Mouse (Mus musculus) intestine, postnatal 0 days (tissue): Measurements from ENCODE around the gene Mpped1. TPM values are rescaled to one million over a fixed set of nuclear protein-coding genes. Genes with fewer than 3 reads are reported as not detected.

Source experiments
- ATAC-seq: fragments of 200-750 bp; cut with Nextera tagmentation; 2 replicates; pipeline ENCODE4 v1.8.0; 2017; ENCODE audit warnings: mild to moderate bottlenecking, moderate TSS enrichment, moderate library complexity
- H3K27ac ChIP-seq: fragments of 300-500 bp; sonication (generic); 2 replicates; pipeline ENCODE4 v1.5.1; 2014; ENCODE audit warnings: mild to moderate bottlenecking, low read depth, low read length, moderate library complexity
- H3K27me3 ChIP-seq: fragments of 300-500 bp; sonication (generic); replicated peaks from 2 replicates; pipeline ENCODE4 v1.6.1; 2014; ENCODE audit warnings: low read length, mixed read lengths; ENCODE audit not compliant: control insufficient read depth, insufficient read depth
- H3K36me3 ChIP-seq: fragments of 300-500 bp; sonication (generic); 2 replicates; pipeline ENCODE4 v1.6.1; 2014; ENCODE audit warnings: mild to moderate bottlenecking, moderate library complexity; ENCODE audit not compliant: control insufficient read depth, insufficient read depth
- H3K4me1 ChIP-seq: fragments of 300-500 bp; sonication (generic); replicated peaks from 2 replicates; pipeline ENCODE4 v1.6.1; 2014; ENCODE audit warnings: antibody characterized with exemption, low read length, mixed read lengths; ENCODE audit not compliant: control insufficient read depth, insufficient read depth
- H3K4me2 ChIP-seq: fragments of 300-500 bp; sonication (generic); replicated peaks from 2 replicates; pipeline ENCODE4 v1.6.1; 2014; ENCODE audit warnings: low read depth, mild to moderate bottlenecking, moderate library complexity
- H3K4me3 ChIP-seq: fragments of 300-500 bp; sonication (generic); 2 replicates; pipeline ENCODE4 v1.5.1; 2014; ENCODE audit warnings: low read depth, low read length
- H3K9ac ChIP-seq: fragments of 300-500 bp; sonication (generic); 2 replicates; pipeline ENCODE4 v1.6.1; 2014; ENCODE audit warnings: mild to moderate bottlenecking, low read depth, low read length
- H3K9me3 ChIP-seq: fragments of 300-500 bp; sonication (generic); 2 replicates; pipeline ENCODE4 v1.6.1; 2016; ENCODE audit warnings: mixed run types; ENCODE audit not compliant: control insufficient read depth
- CTCF ChIP-seq: sonication (generic); IDR thresholded peaks from 2 replicates; pipeline ENCODE4 v1.5.1; 2016; ENCODE audit warnings: low read depth, mild to moderate bottlenecking, control low read depth, antibody characterized with exemption, moderate library complexity
- WGBS: fragments of 180-500 bp; shearing (Covaris S2); extraction: QIAGEN DNeasy Blood & Tissue Kit; methylation state at CpG from one replicate; pipeline ENCODE4 v1.1.7; 2014; 5-methylcytosine and 5-hydroxymethylcytosine counted together
- polyA plus RNA-seq: library from polyadenylated mRNA; unstranded; fragments of >200 nt; fragmentation: Nextera tagmentation; extraction: Ambion mirVana; gene quantifications from 2 replicates; pipeline ENCODE4 v1.2.1, GENCODE M21; 2015

Gene Mpped1
- polyA plus RNA-seq, 1 experiment from 2014 or later: 0.16 TPM

DNA sequence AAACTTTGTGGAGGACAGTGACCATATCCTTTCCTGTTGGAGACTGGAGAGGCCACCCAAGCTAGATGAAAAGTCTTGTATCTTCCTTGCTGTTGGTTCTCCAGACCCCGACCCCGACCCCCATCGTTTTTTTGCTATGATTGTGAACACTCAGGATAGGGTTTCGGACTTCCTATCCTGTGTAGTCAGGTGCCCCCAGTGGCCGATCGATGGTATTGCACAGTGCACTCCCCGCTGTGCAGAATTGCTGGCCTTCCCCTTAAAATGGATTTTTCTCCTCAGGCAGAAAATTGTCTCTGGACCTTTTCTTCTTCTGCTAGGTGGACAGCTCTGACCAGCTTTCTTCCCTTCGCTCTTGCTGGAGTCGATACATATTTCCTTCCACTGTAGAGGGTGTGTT is 22.5 kb upstream of the Mpped1 start:
- peak; percentile 77 for TF ChIP-seq CTCF
- WGBS: 21% methylated on average over 9 of the region's 9 CpGs
- Histone ChIP-seq H3K4me1 (no peaks in the 10 kb centered on the region), H3K9ac (no peak overlapping the region), H3K4me2 (no peak overlapping the region), H3K27ac (no peak overlapping the region), H3K9me3 (no peaks in the 10 kb centered on the region), H3K27me3 (0 out of 2 replicates have a peak, but pooled peaks cover 2% of the 10 kb centered on the region), H3K36me3 (no peaks in the 10 kb centered on the region), H3K4me3 (no peak overlapping the region)
- ATAC-seq: no peak

GRCm38 (mm10) chr15:83758958-83759357 is 20.3 kb upstream of the Mpped1 start:
- no peaks in the 10 kb centered on the region for H3K36me3 ChIP-seq
- WGBS: 16% methylated on average over 4 of the region's 4 CpGs
- no peak overlapping the region for H3K9ac ChIP-seq
- no peaks in the 10 kb centered on the region for H3K4me1 ChIP-seq
- no peak overlapping the region for H3K27ac ChIP-seq
- H3K4me2 ChIP-seq: no peak overlapping the region
- 0 out of 2 replicates have a peak, but pooled peaks cover 2% of the 10 kb centered on the region for H3K27me3 ChIP-seq
- no peak overlapping the region for H3K4me3 ChIP-seq
- no peaks in the 10 kb centered on the region for H3K9me3 ChIP-seq
- no peak for ATAC-seq
- TF ChIP-seq CTCF: peak; percentile 72

- Histone ChIP-seq H3K9ac (no peak overlapping the region), H3K9me3 (no peaks in the 10 kb centered on the region), H3K4me1 (no peaks in the 10 kb centered on the region), H3K4me2 (no peak overlapping the region), H3K27me3 (0 out of 2 replicates have a peak, but pooled peaks cover 2% of the 10 kb centered on the region), H3K4me3 (no peak overlapping the region), H3K36me3 (no peaks in the 10 kb centered on the region), H3K27ac (no peak overlapping the region)
- no peak for ATAC-seq
- peak; percentile 78 for TF ChIP-seq CTCF
- WGBS: 3% methylated on average over 10 of the region's 10 CpGs
These were observed 18.6 kb upstream of the Mpped1 start for GRCm38 (mm10) chr15:83760683-83761082.

GRCm38 (mm10) chr15:83761512-83761911 is 17.8 kb upstream of the Mpped1 start:
- Histone ChIP-seq H3K27me3 (0 out of 2 replicates have a peak, but pooled peaks cover 2% of the 10 kb centered on the region), H3K4me1 (no peaks in the 10 kb centered on the region), H3K4me2 (no peak overlapping the region), H3K36me3 (no peaks in the 10 kb centered on the region), H3K9ac (no peak overlapping the region), H3K9me3 (no peaks in the 10 kb centered on the region), H3K27ac (no peak overlapping the region), H3K4me3 (no peak overlapping the region)
- WGBS: 84% methylated on average over 13 of the region's 13 CpGs
- no peak for TF ChIP-seq CTCF
- ATAC-seq: no peak

- Histone ChIP-seq H3K27me3 (no peaks in the 10 kb centered on the region), H3K4me2 (no peak overlapping the region), H3K9ac (no peak overlapping the region), H3K9me3 (no peaks in the 10 kb centered on the region), H3K4me3 (no peak overlapping the region), H3K36me3 (no peaks in the 10 kb centered on the region), H3K4me1 (no peaks in the 10 kb centered on the region), H3K27ac (no peak overlapping the region)
- no peak for ATAC-seq
- 40% methylated on average over 5 of the region's 6 CpGs for WGBS
- TF ChIP-seq CTCF: no peak
These were observed 13.8 kb upstream of the Mpped1 start for GRCm38 (mm10) chr15:83765388-83766029.

GRCm38 (mm10) chr15:83771346-83772053 is 7.8 kb upstream of the Mpped1 start:
- Histone ChIP-seq H3K4me3 (no peak overlapping the region), H3K4me1 (no peaks in the 10 kb centered on the region), H3K27ac (no peak overlapping the region), H3K4me2 (no peak overlapping the region), H3K9me3 (no peaks in the 10 kb centered on the region), H3K36me3 (no peaks in the 10 kb centered on the region), H3K27me3 (no peaks in the 10 kb centered on the region), H3K9ac (no peak overlapping the region)
- no peak for TF ChIP-seq CTCF
- 76% methylated on average over 8 of the region's 8 CpGs for WGBS
- no peak for ATAC-seq
